Mouse (Mus musculus) CH12.LX (cell line): ENCODE measurements at regions not wholly inside any gene's neighbourhood (a gene's known extent, or its start where the extent isn't known, plus 50 kb on each side); places are given as distances from the start of the nearest gene placed in this dataset.

Experiments used
- POLR2A ChIP-seq: IDR thresholded peaks from 2 replicates; pipeline ENCODE4 v1.6.1; 2011; ENCODE audit warnings: low read depth, mild to moderate bottlenecking, improper control_type of control experiment, low read length
- TBP ChIP-seq: conservative IDR thresholded peaks from 2 replicates; pipeline ENCODE4 v1.6.1; 2011; ENCODE audit warnings: low read depth, low read length, improper control_type of control experiment
- USF1 ChIP-seq: IDR thresholded peaks from 2 replicates; pipeline ENCODE4 v1.6.1; 2014; ENCODE audit warnings: low read depth, mild to moderate bottlenecking, inconsistent platforms, low read length, improper control_type of control experiment
- ZC3H11A ChIP-seq: IDR thresholded peaks from 2 replicates; pipeline ENCODE4 v1.6.1; 2012; ENCODE audit warnings: low read depth, mild to moderate bottlenecking, inconsistent platforms, low read length, improper control_type of control experiment

- TF ChIP-seq TBP: no peak
- no peak for TF ChIP-seq ZC3H11A
- no peak for TF ChIP-seq POLR2A
- TF ChIP-seq USF1: no peak
Measured at GRCm38 (mm10) chr14:36288697-36289286, 194.1 kb downstream of the 4930474N05Rik start.
